15 mouse cellular contexts compared by ENCODE assay signal in the genomic region with DNA sequence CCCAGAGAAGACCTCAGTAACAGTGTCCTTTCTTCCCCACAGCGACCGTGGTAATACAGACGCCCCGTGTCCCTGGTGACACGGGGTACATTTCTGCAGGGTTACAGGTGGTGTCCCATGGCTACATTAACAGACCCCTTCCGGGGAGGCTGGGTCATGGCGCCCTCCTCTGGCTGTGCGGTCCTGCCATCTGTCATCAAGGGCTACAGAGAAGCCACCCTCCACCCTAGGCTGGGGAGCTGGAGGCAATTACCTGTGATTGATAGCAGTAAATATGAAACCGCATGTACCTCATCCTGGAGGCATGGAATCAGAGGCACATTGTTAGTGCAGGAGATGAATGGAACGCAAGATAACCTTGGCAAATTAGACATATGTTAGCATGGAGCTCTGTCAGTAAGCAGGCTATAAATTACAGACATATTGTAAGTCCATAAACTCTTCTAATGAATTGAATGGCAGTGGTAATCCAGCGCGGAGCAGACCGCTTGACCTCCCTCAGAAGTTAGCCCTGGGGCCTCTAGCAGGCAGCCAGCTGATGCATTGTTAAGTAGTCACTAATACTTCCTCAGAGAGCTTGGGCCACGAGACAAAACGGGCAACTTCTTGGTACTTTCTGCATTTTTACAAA. TPM values are rescaled to one million over a fixed set of nuclear protein-coding genes. Genes with fewer than 3 reads are reported as not detected.
A peak's percentile ranks its signal among the peaks of the same experiment; 100 is the strongest.
DNase-seq lines count a peak whose midpoint lies in the region; ATAC-seq and TF ChIP-seq lines count a peak whose summit lies in the region.
"Had no signal": no experiment of that assay in that cellular context is flagged by ENCODE, and none has a peak within 500 bp of the region (broad histone marks: within the 10 kb centered on the region; RNA-seq: fewer than 3 reads in every experiment).

No protein-coding gene starts in this region.

- TF ChIP-seq CTCF in hindbrain, postnatal 0 days (IDR thresholded peaks at IDR 0.05; ENCODE audit: low read depth), result peak; percentile 50

- H3K9ac ChIP-seq in hindbrain, embryonic 12.5 days, result no peak overlapping the region
- no peak overlapping the region for H3K9ac ChIP-seq in hindbrain, embryonic 13.5 days
- no peak overlapping the region for H3K9ac ChIP-seq in midbrain, embryonic 12.5 days (replicated peaks)
- H3K9ac ChIP-seq in midbrain, embryonic 16.5 days (ENCODE audit: low read depth, low read length), result no peak overlapping the region
- H3K9ac ChIP-seq in hindbrain, postnatal 0 days (replicated peaks; ENCODE audit: low read length), result no peak overlapping the region
- H3K9ac ChIP-seq: hindbrain, embryonic 15.5 days had no signal

- no peaks in the 10 kb centered on the region for H3K9me3 ChIP-seq in hindbrain, embryonic 12.5 days (replicated peaks)
- peaks cover 5% of the 10 kb centered on the region; the same call in 1 of the 2 replicates for H3K9me3 ChIP-seq in hindbrain, embryonic 13.5 days
- H3K9me3 ChIP-seq in midbrain, embryonic 12.5 days, result no peaks in the 10 kb centered on the region
- H3K9me3 ChIP-seq in midbrain, embryonic 16.5 days (replicated peaks; ENCODE audit: control insufficient read depth, low read length, poor library complexity, severe bottlenecking), result peaks cover 4% of the 10 kb centered on the region; the same call in 1 of the 2 replicates
- H3K9me3 ChIP-seq in hindbrain, postnatal 0 days (ENCODE audit: low read length), result peaks cover 3% of the 10 kb centered on the region; the same call in 1 of the 2 replicates

- peak; percentile 19 for DNase-seq in hindbrain, postnatal 0 days (ENCODE audit: low spot score)
- no peak for DNase-seq in spleen, adult 12 weeks (ENCODE audit: low spot score)
- DNase-seq in lung, postnatal 14 days, result no peak
- DNase-seq: cerebellum, adult 9-11 months; gastrocnemius, postnatal 36 days had no signal

- H3K36me3 ChIP-seq in hindbrain, embryonic 12.5 days, result no peaks in the 10 kb centered on the region
- no peaks in the 10 kb centered on the region for H3K36me3 ChIP-seq in hindbrain, embryonic 13.5 days
- no peaks in the 10 kb centered on the region for H3K36me3 ChIP-seq in midbrain, embryonic 12.5 days
- H3K36me3 ChIP-seq in midbrain, embryonic 16.5 days (ENCODE audit: control insufficient read depth, insufficient read depth, low read length), result no peaks in the 10 kb centered on the region
- no peaks in the 10 kb centered on the region for H3K36me3 ChIP-seq in hindbrain, postnatal 0 days (ENCODE audit: insufficient read depth, low read length)
- H3K36me3 ChIP-seq: hindbrain, embryonic 15.5 days had no signal

- ATAC-seq in hindbrain, embryonic 12.5 days (ENCODE audit: low FRiP score), result peak; percentile 43; the same call in 1 of the 2 replicates
- no peak for ATAC-seq in hindbrain, embryonic 13.5 days (ENCODE audit: low FRiP score)
- peak; percentile 52 for ATAC-seq in midbrain, embryonic 12.5 days (ENCODE audit: low FRiP score, low read depth)
- ATAC-seq in midbrain, embryonic 16.5 days, result no peak
- peak; percentile 62; the same call in 1 of the 2 replicates for ATAC-seq in hindbrain, postnatal 0 days

- no peak overlapping the region for H3K27ac ChIP-seq in hindbrain, embryonic 12.5 days
- H3K27ac ChIP-seq in hindbrain, embryonic 13.5 days, result no peak overlapping the region
- no peak overlapping the region for H3K27ac ChIP-seq in midbrain, embryonic 12.5 days (replicated peaks)
- no peak overlapping the region for H3K27ac ChIP-seq in midbrain, embryonic 16.5 days (ENCODE audit: low read length)
- H3K27ac ChIP-seq in hindbrain, postnatal 0 days, result no peak overlapping the region
- H3K27ac ChIP-seq: hindbrain, embryonic 15.5 days had no signal

- no peak overlapping the region for H3K4me3 ChIP-seq in hindbrain, embryonic 12.5 days
- no peak overlapping the region for H3K4me3 ChIP-seq in hindbrain, embryonic 13.5 days
- H3K4me3 ChIP-seq in midbrain, embryonic 12.5 days, result no peak overlapping the region
- no peak overlapping the region for H3K4me3 ChIP-seq in midbrain, embryonic 16.5 days (ENCODE audit: low read depth, low read length)
- no peak overlapping the region for H3K4me3 ChIP-seq in hindbrain, postnatal 0 days (ENCODE audit: low read length)
- H3K4me3 ChIP-seq: erythroblast, embryonic 14.5 days; hindbrain, embryonic 15.5 days had no signal

- 38% methylated on average over 15 of the region's 15 CpGs for WGBS in hindbrain, embryonic 12.5 days
- 31% methylated on average over 15 of the region's 15 CpGs for WGBS in hindbrain, embryonic 13.5 days
- 38% methylated on average over 15 of the region's 15 CpGs for WGBS in midbrain, embryonic 12.5 days
- WGBS in midbrain, embryonic 16.5 days, result 40% methylated on average over 15 of the region's 15 CpGs
- WGBS in hindbrain, postnatal 0 days, result 27% methylated on average over 15 of the region's 15 CpGs

- H3K4me1 ChIP-seq in hindbrain, embryonic 12.5 days, result 0 out of 2 replicates have a peak, but pooled peaks cover 6% of the 10 kb centered on the region
- peaks cover 4% of the 10 kb centered on the region; the same call in 1 of the 2 replicates for H3K4me1 ChIP-seq in hindbrain, embryonic 13.5 days (replicated peaks)
- H3K4me1 ChIP-seq in midbrain, embryonic 12.5 days, result peaks cover 11% of the 10 kb centered on the region
- H3K4me1 ChIP-seq in midbrain, embryonic 16.5 days (ENCODE audit: control insufficient read depth, insufficient read depth, low read length), result no peaks in the 10 kb centered on the region
- peaks cover 3% of the 10 kb centered on the region; the same call in 1 of the 2 replicates for H3K4me1 ChIP-seq in hindbrain, postnatal 0 days (ENCODE audit: insufficient read depth, low read length)
- H3K4me1 ChIP-seq: hindbrain, embryonic 15.5 days had no signal

- H3K4me2 ChIP-seq in hindbrain, embryonic 12.5 days (replicated peaks), result no peak overlapping the region
- no peak overlapping the region for H3K4me2 ChIP-seq in hindbrain, embryonic 13.5 days
- no peak overlapping the region for H3K4me2 ChIP-seq in midbrain, embryonic 12.5 days (replicated peaks)
- no peak overlapping the region for H3K4me2 ChIP-seq in midbrain, embryonic 16.5 days (ENCODE audit: low read length)
- no peak overlapping the region for H3K4me2 ChIP-seq in hindbrain, postnatal 0 days (ENCODE audit: low read depth, low read length)
- H3K4me2 ChIP-seq: hindbrain, embryonic 15.5 days had no signal

- H3K27me3 ChIP-seq in hindbrain, embryonic 12.5 days, result peaks cover 65% of the 10 kb centered on the region
- peaks cover 84% of the 10 kb centered on the region for H3K27me3 ChIP-seq in hindbrain, embryonic 13.5 days
- H3K27me3 ChIP-seq in midbrain, embryonic 12.5 days, result peaks cover 74% of the 10 kb centered on the region
- H3K27me3 ChIP-seq in midbrain, embryonic 16.5 days (ENCODE audit: control insufficient read depth, insufficient read depth, low read depth, low read length), result peaks cover 9% of the 10 kb centered on the region; the same call in 1 of the 2 replicates
- 0 out of 2 replicates have a peak, but pooled peaks cover 4% of the 10 kb centered on the region for H3K27me3 ChIP-seq in hindbrain, postnatal 0 days (ENCODE audit: insufficient read depth, low read length)

RNA-seq across cellular contexts. Expression of a gene that starts 17.2 kb away (rescaled TPM):
- not detected in 2 replicates for polyA plus RNA-seq in hindbrain, embryonic 12.5 days (2016; fragmentation: Nextera tagmentation; extraction: Ambion mirVana)
- not detected in 2 replicates for polyA plus RNA-seq in hindbrain, embryonic 13.5 days (2015; fragmentation: Nextera tagmentation; extraction: Ambion mirVana)
- polyA plus RNA-seq in midbrain, embryonic 12.5 days (2016; fragmentation: Nextera tagmentation; extraction: Ambion mirVana), result not detected in 2 replicates
- not detected in 2 replicates for polyA plus RNA-seq in midbrain, embryonic 16.5 days (2015; fragmentation: Nextera tagmentation; extraction: Ambion mirVana)
- total RNA-seq in hindbrain, postnatal 0 days (2014; rRNA removed), result not detected in 2 replicates
- polyA plus RNA-seq in hindbrain, postnatal 0 days (2015; fragmentation: Nextera tagmentation; extraction: Ambion mirVana), result not detected in 2 replicates
- total RNA-seq: CH12.LX; gastrocnemius, postnatal 36 days; layer of hippocampus, postnatal 14 days had no signal
- polyA plus RNA-seq: erythroblast, embryonic 14.5 days; hindbrain, embryonic 15.5 days; liver, embryonic 16.5 days; stomach, embryonic 16.5 days had no signal

Comparison
In these comparisons a context has a peak if more than half of its experiments do, and no peak if none do; other contexts are left out.
1. ATAC-seq: peak in hindbrain, embryonic 12.5 days (single experiment), midbrain, embryonic 12.5 days (single experiment) and hindbrain, postnatal 0 days (single experiment); none in hindbrain, embryonic 13.5 days (single experiment) and midbrain, embryonic 16.5 days (single experiment).